Mouse (Mus musculus) thymus, adult 2 months (tissue): ENCODE results near the gene Ppp3r1. TPM values are rescaled to one million over a fixed set of nuclear protein-coding genes. Genes with fewer than 3 reads are reported as not detected.
A peak's percentile ranks its signal among the peaks of the same experiment; 100 is the strongest.
"Not testable (repeated sequence)": the region's sequence is repeated elsewhere in the genome, so short reads cannot be mapped to it uniquely, and the experiment has no call there.

Experiments used
- DNase-seq: peaks from one replicate; pipeline ENCODE4 v3.0.0; 2021
- H3K27ac ChIP-seq: fragments of 200-500 bp; 2 replicates; pipeline ENCODE4 v1.5.1; 2012; ENCODE audit warnings: low read length, control low read depth; ENCODE audit not compliant: control insufficient read depth, insufficient read depth
- H3K27me3 ChIP-seq: fragments of 200-500 bp; 2 replicates; pipeline ENCODE4 v1.6.1; 2012; ENCODE audit warnings: mild to moderate bottlenecking, low read length, moderate library complexity, mixed read lengths; ENCODE audit not compliant: control insufficient read depth, insufficient read depth
- H3K36me3 ChIP-seq: fragments of 200-500 bp; 2 replicates; pipeline ENCODE4 v1.6.1; 2012; ENCODE audit warnings: mild to moderate bottlenecking, low read length, moderate library complexity; ENCODE audit not compliant: control insufficient read depth, insufficient read depth
- H3K4me1 ChIP-seq: fragments of 200-500 bp; replicated peaks from 2 replicates; pipeline ENCODE4 v1.6.1; 2012; ENCODE audit warnings: low read length; ENCODE audit not compliant: control insufficient read depth, insufficient read depth
- H3K4me3 ChIP-seq: fragments of 200-500 bp; 2 replicates; pipeline ENCODE4 v1.5.1; 2012; ENCODE audit warnings: mild to moderate bottlenecking, low read length, control low read depth, moderate library complexity; ENCODE audit not compliant: control insufficient read depth, insufficient read depth
- CTCF ChIP-seq: fragments of 200-500 bp; IDR thresholded peaks from 2 replicates; pipeline ENCODE4 v1.5.1; 2012; ENCODE audit warnings: mild to moderate bottlenecking, control low read depth, low read length, moderate library complexity, borderline replicate concordance; ENCODE audit not compliant: control insufficient read depth, poor library complexity, insufficient read depth; ENCODE audit errors: extremely low read depth
- POLR2A ChIP-seq: fragments of 200-500 bp; IDR thresholded peaks from 2 replicates; pipeline ENCODE4 v1.6.1; 2012; ENCODE audit warnings: mild to moderate bottlenecking, low read length, control low read depth, moderate library complexity; ENCODE audit not compliant: control insufficient read depth, poor library complexity, insufficient read depth; ENCODE audit errors: extremely low read depth
- WGBS: fragments of 180-500 bp; shearing (Covaris S2); methylation state at CpG from one replicate; pipeline ENCODE4 v1.1.7; 2018; 5-methylcytosine and 5-hydroxymethylcytosine counted together
- polyA plus RNA-seq: library from polyadenylated mRNA; depleted of rRNA; stranded (reverse); fragments of >200 nt; gene quantifications from 2 replicates; pipeline ENCODE4 v1.2.3, GENCODE M21; 2012

Gene Ppp3r1
- polyA plus RNA-seq, 1 experiment, result 42.5 TPM

DNA sequence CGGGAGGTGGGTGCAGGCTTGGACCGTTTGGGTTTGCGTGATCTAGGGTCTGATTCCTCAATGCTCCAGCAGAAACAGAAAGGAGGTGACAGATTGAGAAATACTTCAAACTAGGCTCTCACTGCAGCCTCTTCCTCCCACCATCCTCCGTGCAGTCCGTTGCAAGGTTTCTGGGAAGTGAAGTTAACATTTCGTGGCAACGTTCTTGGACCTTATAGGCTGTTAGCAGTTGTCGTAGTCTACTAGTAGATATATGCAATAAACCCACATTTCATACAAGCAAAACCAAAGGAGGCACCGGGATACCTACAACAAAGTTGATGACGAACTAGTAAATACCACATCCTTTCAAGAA, 53.1 kb downstream of the Ppp3r1 start:
- peak overlapping the region; percentile 95 for H3K4me3 ChIP-seq
- H3K4me1 ChIP-seq, result no peaks in the 10 kb centered on the region
- H3K27ac ChIP-seq, result peak overlapping the region; percentile 27; the same call in 1 of the 2 replicates
- 0% methylated on average over 10 of the region's 10 CpGs for WGBS
- no peaks in the 10 kb centered on the region for H3K27me3 ChIP-seq
- TF ChIP-seq POLR2A (no peak), CTCF (no peak)
- DNase-seq, result no peak
- no peaks in the 10 kb centered on the region for H3K36me3 ChIP-seq

- TF ChIP-seq POLR2A (no peak), CTCF (no peak)
- Histone ChIP-seq H3K4me1 (no peaks in the 10 kb centered on the region), H3K27me3 (no peaks in the 10 kb centered on the region), H3K4me3 (no peak overlapping the region), H3K36me3 (no peaks in the 10 kb centered on the region), H3K27ac (no peak overlapping the region)
- 78% methylated on average over 5 of the region's 5 CpGs for WGBS
- no peak for DNase-seq
Measured at GRCm38 (mm10) chr11:17212903-17213509, 53.9 kb downstream of the Ppp3r1 start.

DNA sequence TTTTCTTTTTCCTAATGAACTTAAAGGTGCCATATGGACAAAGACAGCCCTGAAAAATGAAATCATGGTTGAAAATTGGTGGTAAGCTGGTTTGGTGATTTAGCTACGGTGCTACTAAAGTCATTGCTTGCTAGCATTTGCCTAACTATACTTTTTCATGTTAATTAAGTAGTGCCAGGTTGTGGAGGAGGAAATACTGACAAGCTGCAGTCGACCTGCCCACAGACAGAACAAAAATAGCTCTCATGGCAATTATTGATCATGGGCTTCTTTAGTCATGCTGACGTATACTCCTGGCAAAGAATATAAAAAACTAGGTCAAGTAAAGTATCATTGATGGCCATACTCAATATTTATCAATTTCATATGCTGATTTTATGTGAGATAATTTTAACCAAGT, 56.4 kb downstream of the Ppp3r1 start:
- H3K4me3 ChIP-seq, result no peak overlapping the region
- no peak for TF ChIP-seq POLR2A
- TF ChIP-seq CTCF, result no peak

GRCm38 (mm10) chr11:17221126-17221525, 62.1 kb downstream of the Ppp3r1 start:
- H3K4me1 ChIP-seq, result no peaks in the 10 kb centered on the region
- no peak overlapping the region for H3K4me3 ChIP-seq
- no peak overlapping the region for H3K27ac ChIP-seq
- 97% methylated on average over 8 of the region's 8 CpGs for WGBS
- TF ChIP-seq POLR2A (no peak), CTCF (no peak)
- no peak for DNase-seq
- H3K36me3 ChIP-seq, result peaks cover 12% of the 10 kb centered on the region
- H3K27me3 ChIP-seq, result no peaks in the 10 kb centered on the region; the same call in 1 of the 2 replicates

More for the DNA sequence above, 56.4 kb downstream of the Ppp3r1 start:
- no peak for DNase-seq
- no peaks in the 10 kb centered on the region for H3K4me1 ChIP-seq
- 83% methylated on average over 3 of the region's 3 CpGs for WGBS
- H3K27me3 ChIP-seq, result no peaks in the 10 kb centered on the region
- H3K36me3 ChIP-seq, result no peaks in the 10 kb centered on the region
- no peak overlapping the region for H3K27ac ChIP-seq

- no peaks in the 10 kb centered on the region for H3K27me3 ChIP-seq
- no peak overlapping the region for H3K27ac ChIP-seq
- no peak overlapping the region for H3K4me3 ChIP-seq
- no peak for DNase-seq
- H3K4me1 ChIP-seq, result peaks cover 16% of the 10 kb centered on the region
- TF ChIP-seq POLR2A (no peak), CTCF (no peak)
- H3K36me3 ChIP-seq, result peaks cover 28% of the 10 kb centered on the region
- 92% methylated on average over 5 of the region's 5 CpGs for WGBS
Measured at GRCm38 (mm10) chr11:17232792-17233191, 73.7 kb downstream of the Ppp3r1 start.

- Histone ChIP-seq H3K36me3 (peaks cover 14% of the 10 kb centered on the region), H3K4me3 (no peak overlapping the region), H3K4me1 (peaks cover 21% of the 10 kb centered on the region), H3K27ac (peak overlapping the region; percentile 99), H3K27me3 (no peaks in the 10 kb centered on the region)
- DNase-seq, result peak; percentile 26
- TF ChIP-seq POLR2A, result no peak
- TF ChIP-seq CTCF, result no peak
- WGBS, result 1% methylated on average over 5 of the region's 5 CpGs
Measured at GRCm38 (mm10) chr11:17236449-17237037, 77.5 kb downstream of the Ppp3r1 start.

DNA sequence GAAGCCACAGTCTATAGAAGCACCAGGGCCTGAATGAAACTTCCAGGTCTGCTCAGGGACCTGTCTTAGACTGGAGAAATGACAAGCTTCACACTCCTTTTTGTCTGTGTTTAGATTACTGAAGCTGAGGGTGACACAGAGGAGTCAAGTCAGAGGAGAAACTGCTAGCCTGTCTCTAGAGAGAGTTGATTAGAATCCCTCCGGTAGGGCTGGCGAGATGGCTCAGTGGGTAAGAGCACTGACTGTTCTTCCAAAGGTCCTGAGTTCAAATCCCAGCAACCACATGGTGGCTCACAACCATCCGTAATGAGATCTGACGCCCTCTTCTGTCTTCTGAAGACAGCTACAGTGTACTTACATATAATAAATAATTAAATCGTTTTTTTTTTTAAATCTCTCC, 79.5 kb downstream of the Ppp3r1 start:
- WGBS, result 95% methylated on average over 5 of the region's 5 CpGs
- DNase-seq, H3K36me3 ChIP-seq, H3K27me3 ChIP-seq, H3K4me3 ChIP-seq: not testable (repeated sequence)
- peak overlapping the region; percentile 49; the same call in 1 of the 2 replicates for H3K27ac ChIP-seq
- peaks cover 21% of the 10 kb centered on the region for H3K4me1 ChIP-seq
